Mouse (Mus musculus) heart, adult 2 months (tissue): ENCODE measurements around the gene Stkld1.

Source experiments
- CTCF ChIP-seq: fragments of 200-600 bp; IDR thresholded peaks from 2 replicates; pipeline ENCODE4 v1.8.1; 2022; ENCODE audit warnings: antibody characterized with exemption, mild to moderate bottlenecking, moderate library complexity
- POLR2A ChIP-seq: fragments of 200-500 bp; IDR thresholded peaks from 2 replicates; pipeline ENCODE4 v1.6.1; 2011; ENCODE audit warnings: mild to moderate bottlenecking, low read depth, low read length, control low read depth; ENCODE audit not compliant: insufficient read depth

DNA sequence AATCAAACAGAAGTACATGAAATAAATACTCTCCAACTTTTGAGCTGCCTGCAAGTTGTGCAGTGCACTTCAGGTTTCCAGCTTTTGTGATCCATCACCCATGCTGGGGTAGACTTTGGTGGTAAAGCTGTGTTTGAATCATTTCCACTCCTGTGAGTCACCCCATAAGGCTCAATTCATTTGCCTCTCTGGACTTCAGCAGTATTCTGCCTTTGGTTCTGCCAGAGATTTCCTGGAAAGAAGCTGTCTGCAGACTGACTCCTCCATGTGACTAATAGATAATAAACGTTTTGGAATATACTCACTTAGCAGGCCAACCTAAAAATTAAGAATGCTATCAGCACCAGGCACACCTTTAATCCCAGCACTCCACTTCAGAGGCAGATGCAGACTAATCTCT lies 33.1 kb upstream of the Stkld1 start:
- TF ChIP-seq CTCF (no peak), POLR2A (no peak)
